Mouse (Mus musculus): ENCODE results near the gene Chmp2a. TPM values are rescaled to one million over a fixed set of nuclear protein-coding genes. Genes with fewer than 3 reads are reported as not detected.

Gene Chmp2a
- polyA plus RNA-seq, 1 experiment from 2014 or later, result 169 TPM

- Histone ChIP-seq H3K36me3 (ENCODE audit: control insufficient read depth, insufficient read depth, low read length) (no peaks in the 10 kb centered on the region), H3K9me3 (ENCODE audit: control insufficient read depth, low read length) (no peaks in the 10 kb centered on the region), H3K4me2 (ENCODE audit: low read depth, low read length) (no peak overlapping the region), H3K4me1 (ENCODE audit: control insufficient read depth, insufficient read depth, low read length) (peaks cover 4% of the 10 kb centered on the region; the same call in 1 of the 2 replicates), H3K9ac (ENCODE audit: low read depth, low read length) (no peak overlapping the region), H3K27me3 (replicated peaks; ENCODE audit: control insufficient read depth, insufficient read depth, low read length) (no peaks in the 10 kb centered on the region), H3K4me3 (ENCODE audit: low read depth, low read length) (no peak overlapping the region), H3K27ac (replicated peaks; ENCODE audit: low read depth, low read length) (no peak overlapping the region)
- ATAC-seq (ENCODE audit: low read depth) (no peak), DNase-seq (ENCODE audit: low spot score) (no peak)
- WGBS, result 90% methylated on average over 13 of the region's 13 CpGs
Observed at GRCm38 (mm10) chr7:13053001-13053400, 18.4 kb upstream of the Chmp2a start.

GRCm38 (mm10) chr7:13046084-13046483 lies 11.5 kb upstream of the Chmp2a start:
- Histone ChIP-seq H3K9me3 (ENCODE audit: control insufficient read depth, low read length) (no peaks in the 10 kb centered on the region), H3K36me3 (ENCODE audit: control insufficient read depth, insufficient read depth, low read length) (no peaks in the 10 kb centered on the region), H3K4me3 (ENCODE audit: low read depth, low read length) (no peak overlapping the region), H3K4me2 (ENCODE audit: low read depth, low read length) (no peak overlapping the region), H3K9ac (ENCODE audit: low read depth, low read length) (no peak overlapping the region), H3K27ac (replicated peaks; ENCODE audit: low read depth, low read length) (no peak overlapping the region), H3K4me1 (ENCODE audit: control insufficient read depth, insufficient read depth, low read length) (peaks cover 7% of the 10 kb centered on the region), H3K27me3 (replicated peaks; ENCODE audit: control insufficient read depth, insufficient read depth, low read length) (peaks cover 45% of the 10 kb centered on the region)
- ATAC-seq (ENCODE audit: low read depth) (no peak; the same call in 1 of the 2 replicates), DNase-seq (ENCODE audit: low spot score) (peak; percentile 82)
- 10% methylated on average over 2 of the region's 2 CpGs for WGBS

DNA sequence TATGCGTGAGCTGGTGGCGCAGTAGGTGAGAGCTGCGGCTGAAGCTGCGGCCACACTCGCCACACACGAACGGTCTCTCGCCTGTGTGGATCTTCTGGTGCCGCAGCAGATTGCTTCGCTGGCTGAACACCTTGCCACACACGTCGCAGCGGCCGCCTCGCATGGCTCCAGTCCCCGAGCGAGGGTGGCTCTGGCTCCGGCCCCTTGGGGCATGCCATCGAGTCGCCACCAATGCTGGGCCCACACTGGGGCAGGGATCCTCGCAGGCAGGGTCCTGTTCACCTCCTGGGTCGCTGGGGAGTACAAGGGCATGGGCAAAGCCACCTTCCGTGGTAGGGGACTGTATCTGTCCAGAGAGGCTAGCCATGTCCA lies 9.6 kb upstream of the Chmp2a start:
- Histone ChIP-seq H3K4me1 (ENCODE audit: control insufficient read depth, insufficient read depth, low read length) (peaks cover 8% of the 10 kb centered on the region), H3K27me3 (replicated peaks; ENCODE audit: control insufficient read depth, insufficient read depth, low read length) (peaks cover 46% of the 10 kb centered on the region), H3K4me3 (ENCODE audit: low read depth, low read length) (peak overlapping the region; percentile 43), H3K9ac (ENCODE audit: low read depth, low read length) (peak overlapping the region; percentile 65), H3K9me3 (ENCODE audit: control insufficient read depth, low read length) (no peaks in the 10 kb centered on the region), H3K27ac (replicated peaks; ENCODE audit: low read depth, low read length) (no peak overlapping the region), H3K36me3 (ENCODE audit: control insufficient read depth, insufficient read depth, low read length) (no peaks in the 10 kb centered on the region), H3K4me2 (ENCODE audit: low read depth, low read length) (peak overlapping the region; percentile 81)
- 0 out of 2 replicates have a peak, but pooled peaks have one; percentile 2 for ATAC-seq (ENCODE audit: low read depth)
- DNase-seq (ENCODE audit: low spot score), result no peak
- WGBS, result 2% methylated on average over 14 of the region's 23 CpGs

DNA sequence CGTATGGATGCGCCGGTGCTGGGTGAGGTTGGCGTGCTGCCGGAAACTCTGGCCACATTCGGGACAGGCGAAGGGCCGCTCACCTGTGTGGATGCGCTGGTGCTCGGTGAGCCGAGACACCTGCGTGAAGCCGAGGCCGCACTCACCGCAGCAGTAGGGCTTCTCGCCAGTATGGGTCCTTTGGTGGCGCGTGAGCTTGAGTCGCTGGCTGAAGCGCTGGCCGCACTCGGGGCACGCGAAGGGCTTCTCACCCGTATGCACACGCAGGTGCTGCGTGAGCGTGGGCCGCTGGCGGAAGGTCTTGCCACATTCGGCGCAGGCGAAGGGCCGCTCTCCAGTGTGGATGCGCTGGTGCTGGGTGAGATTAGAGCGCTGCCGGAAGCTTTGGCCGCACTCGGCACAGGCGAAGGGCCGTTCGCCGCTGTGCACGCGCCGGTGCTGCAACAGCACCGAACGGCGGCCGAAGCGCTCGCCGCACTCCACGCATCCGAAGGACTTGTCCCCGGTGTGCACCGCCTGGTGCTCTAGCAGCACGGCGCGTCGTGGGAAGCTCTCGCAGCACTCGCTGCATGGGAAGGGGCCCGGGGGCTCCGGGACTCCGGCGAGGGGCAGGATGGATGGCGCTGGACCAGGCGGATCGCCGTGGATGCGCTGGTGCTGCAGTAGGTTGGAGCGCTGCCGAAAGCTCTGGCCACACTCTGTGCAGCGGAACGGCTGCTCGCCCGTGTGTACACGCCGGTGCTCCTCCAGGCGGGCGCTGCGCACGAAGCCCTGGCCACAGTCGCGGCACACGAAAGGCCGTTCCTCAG lies 9.0 kb upstream of the Chmp2a start:
- H3K27me3 ChIP-seq (replicated peaks; ENCODE audit: control insufficient read depth, insufficient read depth, low read length), result peaks cover 46% of the 10 kb centered on the region
- peak overlapping the region; percentile 65 for H3K9ac ChIP-seq (ENCODE audit: low read depth, low read length)
- 9% methylated on average over 57 of the region's 88 CpGs for WGBS
- no peaks in the 10 kb centered on the region for H3K36me3 ChIP-seq (ENCODE audit: control insufficient read depth, insufficient read depth, low read length)
- no peaks in the 10 kb centered on the region for H3K9me3 ChIP-seq (ENCODE audit: control insufficient read depth, low read length)
- H3K4me1 ChIP-seq (ENCODE audit: control insufficient read depth, insufficient read depth, low read length), result peaks cover 14% of the 10 kb centered on the region
- no peak for DNase-seq (ENCODE audit: low spot score)
- no peak overlapping the region for H3K27ac ChIP-seq (replicated peaks; ENCODE audit: low read depth, low read length)
- H3K4me2 ChIP-seq (ENCODE audit: low read depth, low read length), result peak overlapping the region; percentile 81
- ATAC-seq (ENCODE audit: low read depth), result peak; percentile 47
- H3K4me3 ChIP-seq (ENCODE audit: low read depth, low read length), result peak overlapping the region; percentile 43

DNA sequence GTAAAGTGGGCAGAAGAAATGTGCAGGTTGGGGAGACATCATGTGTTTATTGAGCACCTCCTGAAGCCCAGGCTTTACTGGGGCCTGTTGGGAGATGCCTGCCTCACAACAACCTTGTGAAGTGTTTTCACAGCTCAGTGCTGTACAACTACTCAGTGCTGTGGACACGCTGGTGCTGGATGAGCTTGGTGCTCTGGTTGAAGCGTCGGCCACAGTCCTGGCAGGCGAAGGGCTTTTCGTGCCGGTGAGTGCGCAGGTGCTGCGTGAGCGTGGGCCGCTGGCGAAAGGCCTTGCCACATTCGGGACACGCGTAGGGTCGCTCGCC lies 8.5 kb upstream of the Chmp2a start:
- Histone ChIP-seq H3K36me3 (ENCODE audit: control insufficient read depth, insufficient read depth, low read length) (no peaks in the 10 kb centered on the region), H3K9ac (ENCODE audit: low read depth, low read length) (no peak overlapping the region), H3K4me1 (ENCODE audit: control insufficient read depth, insufficient read depth, low read length) (peaks cover 15% of the 10 kb centered on the region), H3K27ac (replicated peaks; ENCODE audit: low read depth, low read length) (no peak overlapping the region), H3K4me2 (ENCODE audit: low read depth, low read length) (peak overlapping the region; percentile 81), H3K9me3 (ENCODE audit: control insufficient read depth, low read length) (no peaks in the 10 kb centered on the region), H3K4me3 (ENCODE audit: low read depth, low read length) (peak overlapping the region; percentile 43), H3K27me3 (replicated peaks; ENCODE audit: control insufficient read depth, insufficient read depth, low read length) (peaks cover 46% of the 10 kb centered on the region)
- 33% methylated on average over 16 of the region's 16 CpGs for WGBS
- DNase-seq (ENCODE audit: low spot score) (no peak), ATAC-seq (ENCODE audit: low read depth) (no peak)

- Histone ChIP-seq H3K27me3 (replicated peaks; ENCODE audit: control insufficient read depth, insufficient read depth, low read length) (peaks cover 46% of the 10 kb centered on the region), H3K27ac (replicated peaks; ENCODE audit: low read depth, low read length) (no peak overlapping the region), H3K4me2 (ENCODE audit: low read depth, low read length) (no peak overlapping the region), H3K4me3 (ENCODE audit: low read depth, low read length) (no peak overlapping the region), H3K36me3 (ENCODE audit: control insufficient read depth, insufficient read depth, low read length) (no peaks in the 10 kb centered on the region), H3K4me1 (ENCODE audit: control insufficient read depth, insufficient read depth, low read length) (peaks cover 15% of the 10 kb centered on the region), H3K9ac (ENCODE audit: low read depth, low read length) (no peak overlapping the region), H3K9me3 (ENCODE audit: control insufficient read depth, low read length) (no peaks in the 10 kb centered on the region)
- ATAC-seq (ENCODE audit: low read depth) (no peak), DNase-seq (ENCODE audit: low spot score) (no peak)
- WGBS, result 79% methylated on average over 6 of the region's 6 CpGs
Observed at GRCm38 (mm10) chr7:13042511-13042910, 7.9 kb upstream of the Chmp2a start.

DNA sequence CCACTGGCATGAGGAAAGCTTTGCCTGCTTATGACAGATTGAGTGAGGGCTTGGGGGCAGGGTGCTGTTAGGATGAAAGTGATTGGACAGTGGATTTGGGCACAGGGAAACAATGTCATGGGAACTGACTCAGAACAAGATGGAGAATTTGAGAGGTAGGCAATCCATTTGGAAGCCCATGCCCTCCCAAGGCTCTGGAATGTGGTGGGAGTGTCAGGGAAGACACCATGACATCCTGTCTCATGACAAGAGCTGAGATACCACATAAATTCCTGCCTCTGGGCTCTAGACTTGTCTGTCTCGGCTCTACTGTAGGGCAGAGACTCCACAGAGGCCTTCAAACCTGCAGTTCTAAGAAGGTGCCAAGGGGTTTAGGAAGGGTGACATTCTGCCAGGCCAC lies 6.6 kb upstream of the Chmp2a start:
- peaks cover 3% of the 10 kb centered on the region for H3K36me3 ChIP-seq (ENCODE audit: control insufficient read depth, insufficient read depth, low read length)
- ATAC-seq (ENCODE audit: low read depth) (no peak), DNase-seq (ENCODE audit: low spot score) (no peak)
- peaks cover 46% of the 10 kb centered on the region for H3K27me3 ChIP-seq (replicated peaks; ENCODE audit: control insufficient read depth, insufficient read depth, low read length)
- H3K9ac ChIP-seq (ENCODE audit: low read depth, low read length), result no peak overlapping the region
- WGBS, result 89% methylated on average over 1 of the region's 1 CpGs
- no peaks in the 10 kb centered on the region for H3K9me3 ChIP-seq (ENCODE audit: control insufficient read depth, low read length)
- no peak overlapping the region for H3K4me3 ChIP-seq (ENCODE audit: low read depth, low read length)
- H3K4me1 ChIP-seq (ENCODE audit: control insufficient read depth, insufficient read depth, low read length), result peaks cover 23% of the 10 kb centered on the region
- H3K4me2 ChIP-seq (ENCODE audit: low read depth, low read length), result no peak overlapping the region
- H3K27ac ChIP-seq (replicated peaks; ENCODE audit: low read depth, low read length), result no peak overlapping the region

- 83% methylated on average over 1 of the region's 1 CpGs for WGBS
- peaks cover 17% of the 10 kb centered on the region for H3K36me3 ChIP-seq (ENCODE audit: control insufficient read depth, insufficient read depth, low read length)
- H3K9ac ChIP-seq (ENCODE audit: low read depth, low read length), result peak overlapping the region; percentile 98
- no peak overlapping the region; the same call in 1 of the 2 replicates for H3K4me3 ChIP-seq (ENCODE audit: low read depth, low read length)
- ATAC-seq (ENCODE audit: low read depth) (no peak), DNase-seq (ENCODE audit: low spot score) (no peak)
- H3K9me3 ChIP-seq (ENCODE audit: control insufficient read depth, low read length), result no peaks in the 10 kb centered on the region
- H3K27me3 ChIP-seq (replicated peaks; ENCODE audit: control insufficient read depth, insufficient read depth, low read length), result peaks cover 29% of the 10 kb centered on the region
- H3K4me1 ChIP-seq (ENCODE audit: control insufficient read depth, insufficient read depth, low read length), result peaks cover 23% of the 10 kb centered on the region
- no peak overlapping the region for H3K27ac ChIP-seq (replicated peaks; ENCODE audit: low read depth, low read length)
- H3K4me2 ChIP-seq (ENCODE audit: low read depth, low read length), result peak overlapping the region; percentile 90
Observed at GRCm38 (mm10) chr7:13039181-13039580, 4.6 kb upstream of the Chmp2a start.

DNA sequence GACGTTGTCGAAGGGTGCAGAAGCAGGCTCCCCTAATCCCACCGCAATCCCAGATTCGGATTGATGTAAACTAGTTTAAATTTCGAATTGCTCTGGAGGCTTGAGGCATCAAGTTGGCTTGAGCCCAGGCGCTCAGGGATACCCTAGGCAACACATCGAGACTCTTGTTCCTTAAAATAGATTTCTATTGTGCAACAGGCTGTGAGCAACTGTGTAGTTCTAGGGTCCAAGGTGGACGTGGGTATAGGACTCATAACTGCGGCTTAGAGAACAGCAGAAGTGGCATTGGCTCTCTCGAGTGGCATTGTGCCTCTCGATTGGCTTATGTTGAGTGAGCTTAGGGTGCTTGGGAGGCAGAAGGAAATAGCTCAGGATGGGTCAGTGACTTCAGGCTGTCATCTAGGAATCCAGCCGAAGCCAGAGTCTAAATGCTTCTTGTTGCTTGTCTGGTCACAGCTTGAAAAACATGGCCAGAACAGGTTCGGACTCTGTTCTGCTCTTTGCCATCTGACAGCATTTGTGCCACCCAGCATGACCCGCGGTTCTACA lies 4.1 kb upstream of the Chmp2a start:
- Histone ChIP-seq H3K9me3 (ENCODE audit: control insufficient read depth, low read length) (no peaks in the 10 kb centered on the region), H3K27ac (replicated peaks; ENCODE audit: low read depth, low read length) (peak overlapping the region; percentile 99), H3K4me2 (ENCODE audit: low read depth, low read length) (peak overlapping the region; percentile 90), H3K4me1 (ENCODE audit: control insufficient read depth, insufficient read depth, low read length) (peaks cover 23% of the 10 kb centered on the region), H3K27me3 (replicated peaks; ENCODE audit: control insufficient read depth, insufficient read depth, low read length) (peaks cover 24% of the 10 kb centered on the region), H3K36me3 (ENCODE audit: control insufficient read depth, insufficient read depth, low read length) (peaks cover 17% of the 10 kb centered on the region), H3K9ac (ENCODE audit: low read depth, low read length) (peak overlapping the region; percentile 98), H3K4me3 (ENCODE audit: low read depth, low read length) (peak overlapping the region; percentile 69)
- ATAC-seq (ENCODE audit: low read depth) (no peak), DNase-seq (ENCODE audit: low spot score) (peak; percentile 47)
- 23% methylated on average over 15 of the region's 15 CpGs for WGBS
